Mouse (Mus musculus) brown adipose tissue, adult 24 weeks (tissue): Measurements from ENCODE around the gene Rgs14. TPM values are rescaled to one million over a fixed set of nuclear protein-coding genes. Genes with fewer than 3 reads are reported as not detected.

ENCODE experiments used
- H3K27ac ChIP-seq: fragments of 200-500 bp; replicated peaks from 2 replicates; pipeline ENCODE4 v1.5.1; 2012; ENCODE audit warnings: low read depth, mild to moderate bottlenecking, low read length
- H3K4me1 ChIP-seq: fragments of 200-500 bp; 2 replicates; pipeline ENCODE4 v1.6.1; 2012; ENCODE audit warnings: low read length, mixed read lengths; ENCODE audit not compliant: control insufficient read depth, insufficient read depth, insufficient read length
- H3K4me3 ChIP-seq: fragments of 200-500 bp; 2 replicates; pipeline ENCODE4 v1.5.1; 2012; ENCODE audit warnings: low read depth, mild to moderate bottlenecking, low read length, moderate library complexity; ENCODE audit not compliant: insufficient read depth
- polyA plus RNA-seq: library from polyadenylated mRNA; stranded (reverse); fragments of >200 nt; gene quantifications from 2 replicates; pipeline ENCODE4 v1.2.4, GENCODE M21; 2012; ENCODE audit not compliant: missing spikeins, insufficient read depth, insufficient read length

Gene Rgs14
- polyA plus RNA-seq, 1 experiment = not detected

DNA sequence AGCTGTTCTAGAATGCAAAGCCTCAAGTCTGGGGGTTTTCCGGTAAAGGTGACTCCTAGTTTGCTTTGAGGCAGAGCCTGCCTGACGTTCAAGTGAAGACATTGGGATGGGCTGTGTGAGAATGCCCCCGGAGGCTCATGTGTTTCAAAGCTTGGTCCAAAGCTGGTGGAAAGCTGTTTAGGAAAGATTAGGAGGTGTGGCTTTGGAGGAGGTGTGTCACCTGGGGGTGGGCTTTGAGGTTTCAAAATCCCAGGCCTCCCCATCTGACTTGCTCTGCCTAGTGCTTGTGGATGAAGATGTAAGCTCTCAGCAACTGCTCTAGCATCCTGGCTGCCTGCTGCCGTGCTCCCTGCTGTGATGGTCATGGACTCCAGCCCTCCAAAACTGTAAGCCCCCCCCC is 33.8 kb upstream of the Rgs14 start:
- Histone ChIP-seq H3K4me3 (no peak overlapping the region), H3K4me1 (no peaks in the 10 kb centered on the region), H3K27ac (no peak overlapping the region)

DNA sequence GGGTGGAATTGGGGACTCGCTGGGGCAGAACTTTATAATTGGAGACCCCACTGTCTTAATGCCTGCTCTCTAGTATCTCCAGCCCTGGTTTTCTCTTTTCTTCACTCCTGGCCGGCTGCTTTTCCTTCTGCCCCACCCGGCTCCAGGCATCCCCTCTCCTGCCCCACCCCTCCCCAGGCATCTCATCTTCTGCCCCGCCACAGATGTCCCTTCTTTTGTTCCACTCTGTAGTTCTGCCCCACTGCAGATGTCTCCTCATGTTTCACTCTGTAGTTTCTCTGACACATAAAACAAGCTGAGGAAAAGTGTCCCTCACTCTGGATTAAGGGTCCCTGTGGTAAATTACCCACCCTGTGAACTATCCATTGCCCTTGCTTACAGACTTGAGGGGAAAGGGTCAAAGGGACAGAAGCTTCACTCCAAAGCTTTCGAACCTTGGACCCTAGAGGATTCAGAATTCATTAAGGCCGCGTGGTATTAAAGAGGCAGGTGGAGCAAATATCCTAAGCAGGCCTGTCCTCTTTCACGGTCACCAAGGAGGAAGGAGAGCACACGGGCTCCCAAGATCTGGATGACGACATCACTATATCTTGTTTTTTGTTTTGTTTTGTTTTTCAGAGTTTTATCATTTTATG is 32.1 kb upstream of the Rgs14 start:
- Histone ChIP-seq H3K4me1 (no peaks in the 10 kb centered on the region), H3K27ac (no peak overlapping the region), H3K4me3 (no peak overlapping the region)

DNA sequence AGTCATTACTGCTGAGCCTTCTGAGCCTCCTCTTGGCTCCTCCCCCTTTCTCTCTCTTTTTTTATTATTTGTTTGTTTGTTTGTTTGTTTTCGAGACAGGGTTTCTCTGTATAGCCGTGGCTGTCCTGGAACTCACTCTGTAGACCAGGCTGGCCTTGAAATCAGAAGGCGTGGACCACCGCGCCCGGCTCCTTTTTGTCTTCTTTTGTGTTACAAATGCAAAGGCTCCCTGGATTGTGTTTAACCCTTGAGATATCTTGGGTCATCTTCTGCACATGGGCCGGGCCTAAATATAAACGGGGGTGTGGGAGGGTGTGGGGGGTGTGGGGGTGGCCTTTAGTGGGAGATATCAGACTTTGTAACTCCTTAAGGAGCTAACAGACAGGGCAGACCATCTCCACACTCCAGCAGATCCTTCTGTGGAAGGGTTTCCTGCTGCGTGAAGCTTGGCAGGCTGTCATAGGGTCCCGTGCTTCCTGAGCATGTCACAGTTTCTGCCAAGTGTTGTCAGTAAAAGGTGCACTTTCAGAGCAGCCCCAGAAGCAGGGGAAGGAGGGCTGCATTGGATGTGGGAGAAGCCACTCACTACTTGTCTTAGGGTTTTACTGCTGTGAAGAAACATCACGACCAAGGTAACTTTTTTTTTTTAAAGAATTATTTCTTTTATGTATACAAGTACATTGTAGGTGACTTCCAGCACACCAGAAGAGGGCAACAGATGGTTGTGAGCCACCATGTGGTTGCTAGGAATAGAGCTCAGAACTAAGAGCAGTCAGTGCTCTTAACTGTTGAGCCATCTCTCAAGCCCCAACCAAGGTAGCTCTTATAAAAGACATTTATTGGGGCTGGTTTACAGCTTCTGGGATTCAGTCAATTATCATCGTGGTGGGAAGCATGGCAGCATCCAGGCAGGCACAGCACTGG is 31.1 kb upstream of the Rgs14 start:
- no peak overlapping the region for H3K4me3 ChIP-seq
- H3K27ac ChIP-seq = no peak overlapping the region
- H3K4me1 ChIP-seq = no peaks in the 10 kb centered on the region

DNA sequence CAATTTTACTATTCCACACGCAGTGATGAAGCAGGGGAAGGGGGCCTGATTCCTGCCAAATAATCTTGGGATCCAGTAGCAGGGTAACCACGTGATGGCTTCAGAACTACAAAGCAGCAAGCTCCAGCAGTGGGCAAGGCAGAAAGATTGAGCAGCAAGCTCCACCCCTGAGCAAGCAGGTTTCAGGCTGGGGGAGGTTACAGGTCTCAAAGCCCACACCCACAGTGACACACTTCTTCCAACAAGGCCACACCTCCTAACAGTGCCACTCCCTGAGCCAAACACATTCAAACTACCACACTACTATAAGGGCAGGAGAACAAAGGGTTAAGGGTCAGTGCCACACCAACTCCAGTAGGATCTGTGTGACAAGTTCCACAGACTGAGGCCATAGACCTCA is 30.3 kb upstream of the Rgs14 start:
- Histone ChIP-seq H3K27ac (no peak overlapping the region), H3K4me3 (no peak overlapping the region), H3K4me1 (no peaks in the 10 kb centered on the region)

GRCm38 (mm10) chr13:55342469-55342868 is 27.1 kb upstream of the Rgs14 start:
- Histone ChIP-seq H3K27ac (no peak overlapping the region), H3K4me3 (no peak overlapping the region), H3K4me1 (no peaks in the 10 kb centered on the region)

GRCm38 (mm10) chr13:55344286-55344685 is 25.2 kb upstream of the Rgs14 start:
- H3K27ac ChIP-seq = no peak overlapping the region
- H3K4me1 ChIP-seq = no peaks in the 10 kb centered on the region
- no peak overlapping the region for H3K4me3 ChIP-seq

DNA sequence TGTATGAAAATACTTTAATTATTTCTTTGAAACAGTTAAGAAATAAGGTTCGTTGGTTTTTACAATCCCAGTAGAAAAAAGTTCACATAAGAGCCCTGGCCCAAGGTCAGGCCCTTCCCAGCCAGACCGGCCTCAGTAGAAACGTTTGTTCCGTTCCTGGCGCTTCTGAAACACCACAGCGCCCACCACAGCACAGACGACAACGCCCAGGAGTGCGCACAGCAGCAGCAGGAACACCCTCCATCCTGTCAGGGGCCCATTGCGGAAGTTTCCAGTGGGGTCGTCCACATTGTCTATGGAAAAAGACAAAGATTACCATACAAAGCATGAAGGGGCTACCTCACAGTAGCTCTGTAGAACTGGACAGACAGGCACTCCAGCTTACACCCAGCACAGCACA is 22.8 kb upstream of the Rgs14 start:
- H3K4me3 ChIP-seq = no peak overlapping the region
- H3K4me1 ChIP-seq = no peaks in the 10 kb centered on the region
- no peak overlapping the region for H3K27ac ChIP-seq

GRCm38 (mm10) chr13:55361145-55361544 is 8.4 kb upstream of the Rgs14 start:
- Histone ChIP-seq H3K4me1 (peaks cover 4% of the 10 kb centered on the region; the same call in 1 of the 2 replicates), H3K4me3 (peak overlapping the region; percentile 75), H3K27ac (peak overlapping the region; percentile 90)

DNA sequence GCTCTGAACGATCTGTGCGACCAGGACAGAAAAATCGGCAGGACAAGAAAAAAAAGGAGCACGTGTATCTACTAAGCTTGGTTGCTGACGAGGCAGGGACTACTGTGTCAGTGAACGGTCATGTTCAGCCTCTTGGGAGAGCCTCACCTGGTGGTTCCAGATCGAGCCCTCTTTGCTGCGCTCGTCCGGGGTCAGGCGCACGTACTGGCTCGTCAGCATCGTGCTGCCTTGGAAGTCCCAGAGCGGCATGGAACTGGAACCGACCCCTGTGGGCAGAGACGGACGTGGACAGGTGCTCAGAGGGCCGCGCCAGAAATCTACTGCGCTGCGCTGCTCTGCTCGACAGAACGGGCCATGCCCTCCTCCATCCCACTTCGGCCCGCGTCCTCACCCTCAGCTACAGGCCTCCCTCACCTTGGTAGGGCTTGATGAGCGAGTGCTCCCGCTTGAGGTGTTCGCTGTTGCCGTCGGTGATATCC is 7.5 kb upstream of the Rgs14 start:
- Histone ChIP-seq H3K4me1 (peaks cover 4% of the 10 kb centered on the region; the same call in 1 of the 2 replicates), H3K4me3 (peak overlapping the region; percentile 75)

GRCm38 (mm10) chr13:55362453-55363060 is 7.0 kb upstream of the Rgs14 start, which contains the start of gene Lman2:
Gene Lman2, minus strand, starts transcription at chr13:55362783.
- Histone ChIP-seq H3K27ac (peak within 1 kb of the TSS; percentile 90), H3K4me1 (peaks cover 4% of the 10 kb centered on the region; the same call in 1 of the 2 replicates), H3K4me3 (peak within 1 kb of the TSS; percentile 75)

More for the DNA sequence above, 7.5 kb upstream of the Rgs14 start:
- H3K27ac ChIP-seq = peak overlapping the region; percentile 90

GRCm38 (mm10) chr13:55368401-55368800 is 1.1 kb upstream of the Rgs14 start:
- Histone ChIP-seq H3K27ac (no peak overlapping the region), H3K4me3 (no peak overlapping the region), H3K4me1 (no peaks in the 10 kb centered on the region)

DNA sequence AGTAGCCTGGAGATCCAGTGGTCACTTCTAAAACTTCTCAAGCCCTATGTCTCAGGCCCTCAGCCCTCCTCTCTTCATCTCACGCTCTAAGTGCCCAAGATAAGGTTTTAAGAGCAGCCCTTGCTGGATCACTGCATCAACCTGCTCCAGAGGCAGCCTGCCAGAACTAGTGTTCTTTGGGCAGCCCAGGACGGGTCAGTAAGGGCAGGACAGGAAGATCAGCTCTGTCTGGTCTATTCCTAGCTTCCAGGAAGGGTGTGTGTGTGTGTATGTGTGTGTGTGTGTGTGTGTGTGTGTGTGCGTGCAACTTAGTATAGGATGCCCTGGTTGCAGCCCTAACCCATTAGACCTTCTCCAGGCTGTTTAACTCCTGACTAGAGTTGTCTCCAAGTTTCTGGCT is 702 bp downstream of the Rgs14 start:
- H3K4me3 ChIP-seq = peak overlapping the region; percentile 64
- H3K4me1 ChIP-seq = no peaks in the 10 kb centered on the region
- peak overlapping the region; percentile 66; the same call in 1 of the 2 replicates for H3K27ac ChIP-seq

GRCm38 (mm10) chr13:55371007-55371681 is 1.6 kb downstream of the Rgs14 start:
- Histone ChIP-seq H3K4me1 (no peaks in the 10 kb centered on the region), H3K27ac (no peak overlapping the region), H3K4me3 (0 out of 2 replicates have a peak overlapping the region, but pooled peaks have one; percentile 7)

GRCm38 (mm10) chr13:55371740-55372139 is 2.2 kb downstream of the Rgs14 start:
- H3K4me3 ChIP-seq = no peak overlapping the region
- H3K4me1 ChIP-seq = no peaks in the 10 kb centered on the region
- no peak overlapping the region for H3K27ac ChIP-seq
